Mouse (Mus musculus): ENCODE results near the gene Lrguk. TPM values are rescaled to one million over a fixed set of nuclear protein-coding genes. Genes with fewer than 3 reads are reported as not detected.

Gene Lrguk
- not detected in 4 replicates for total RNA-seq (2023)

GRCm38 (mm10) chr6:34028933-34029745, at the start of gene Lrguk:
TSS of gene Lrguk (plus strand) at chr6:34029448.

GRCm38 (mm10) chr6:34176864-34177247, 147.6 kb downstream of the Lrguk start, which contains the start of gene Slc35b4:
TSS of gene Slc35b4 (minus strand) at chr6:34177111.

Other genes starting within 250 kb of the Lrguk start
- gene Slc35b4, start 147.7 kb downstream of the Lrguk start, total RNA-seq (2023) = 23.3 to 25.5 TPM (median 24.1 TPM) in 4 replicates